Mouse (Mus musculus): ENCODE data around the gene Sod3. TPM values are rescaled to one million over a fixed set of nuclear protein-coding genes. Genes with fewer than 3 reads are reported as not detected.

Gene Sod3
- polyA plus RNA-seq, 1 experiment from 2014 or later = 0.56 TPM

DNA sequence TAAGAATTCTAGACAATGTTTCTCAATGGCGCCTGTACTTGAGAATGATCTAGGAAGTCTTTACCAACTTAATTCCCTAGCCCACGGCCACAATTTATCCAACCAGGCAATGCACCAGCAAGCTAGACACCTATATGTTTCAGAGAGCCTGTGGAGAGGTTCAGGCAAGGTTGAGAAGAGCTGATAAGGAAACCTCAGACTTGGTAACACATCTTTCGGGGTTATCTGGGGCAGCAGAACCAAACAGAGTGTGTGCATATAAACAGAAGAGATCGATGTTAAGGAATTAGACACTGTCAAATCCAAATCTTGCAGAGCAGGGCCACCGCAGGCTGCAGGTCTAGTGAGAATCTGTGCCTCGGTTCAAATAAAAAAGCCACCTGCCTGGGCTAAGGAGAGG, 5.5 kb upstream of the Sod3 start:
- peaks cover 15% of the 10 kb centered on the region for H3K4me1 ChIP-seq
- no peaks in the 10 kb centered on the region for H3K9me3 ChIP-seq
- H3K27ac ChIP-seq = no peak overlapping the region
- DNase-seq (ENCODE audit: extremely low spot score, low spot score) = no peak
- no peaks in the 10 kb centered on the region for H3K27me3 ChIP-seq (ENCODE audit: poor library complexity, severe bottlenecking)
- 89% methylated on average over 6 of the region's 6 CpGs for WGBS
- no peaks in the 10 kb centered on the region for H3K36me3 ChIP-seq (replicated peaks)
- H3K4me3 ChIP-seq = no peak overlapping the region

DNA sequence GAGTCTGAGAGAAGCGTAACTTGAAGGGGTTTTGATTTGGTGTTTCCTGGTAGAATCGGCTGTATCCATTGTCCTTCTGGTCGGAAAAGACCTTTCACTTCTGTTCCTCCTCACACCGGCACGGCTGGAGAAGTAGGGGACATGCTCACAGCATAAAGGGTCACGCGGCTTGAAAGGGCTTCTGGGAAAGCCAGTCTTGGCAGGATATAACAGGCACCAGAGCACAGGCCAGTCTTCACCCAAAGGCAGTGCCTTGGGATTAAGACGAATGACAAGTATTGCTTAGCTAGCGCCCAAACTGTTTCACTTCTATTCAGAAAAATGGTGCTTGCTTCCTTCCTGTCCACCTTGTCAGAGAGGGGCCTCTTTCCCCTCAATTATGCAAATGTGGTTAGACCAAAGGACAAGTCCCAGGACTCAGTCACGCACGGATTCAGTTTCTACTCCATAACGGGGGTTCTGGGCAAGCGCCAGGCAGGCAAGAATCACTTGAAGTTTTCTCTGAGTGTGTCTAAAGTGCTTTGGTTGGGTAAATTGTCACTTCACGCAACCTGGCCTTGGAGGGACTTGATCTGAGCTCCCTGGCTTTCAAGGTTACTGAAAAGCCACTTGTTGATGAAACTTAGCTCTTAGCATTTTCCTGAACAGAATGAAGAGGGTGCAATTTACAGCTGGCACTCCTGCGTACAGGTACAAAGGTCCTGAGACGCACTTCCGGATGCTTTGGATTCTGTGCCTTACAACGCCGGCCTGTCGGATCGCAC, 3.1 kb upstream of the Sod3 start:
- Histone ChIP-seq H3K4me1 (peaks cover 26% of the 10 kb centered on the region), H3K36me3 (replicated peaks) (no peaks in the 10 kb centered on the region), H3K27me3 (ENCODE audit: poor library complexity, severe bottlenecking) (no peaks in the 10 kb centered on the region), H3K9me3 (no peaks in the 10 kb centered on the region), H3K27ac (no peak overlapping the region), H3K4me3 (no peak overlapping the region)
- 87% methylated on average over 21 of the region's 21 CpGs for WGBS
- DNase-seq (ENCODE audit: extremely low spot score, low spot score) = no peak

DNA sequence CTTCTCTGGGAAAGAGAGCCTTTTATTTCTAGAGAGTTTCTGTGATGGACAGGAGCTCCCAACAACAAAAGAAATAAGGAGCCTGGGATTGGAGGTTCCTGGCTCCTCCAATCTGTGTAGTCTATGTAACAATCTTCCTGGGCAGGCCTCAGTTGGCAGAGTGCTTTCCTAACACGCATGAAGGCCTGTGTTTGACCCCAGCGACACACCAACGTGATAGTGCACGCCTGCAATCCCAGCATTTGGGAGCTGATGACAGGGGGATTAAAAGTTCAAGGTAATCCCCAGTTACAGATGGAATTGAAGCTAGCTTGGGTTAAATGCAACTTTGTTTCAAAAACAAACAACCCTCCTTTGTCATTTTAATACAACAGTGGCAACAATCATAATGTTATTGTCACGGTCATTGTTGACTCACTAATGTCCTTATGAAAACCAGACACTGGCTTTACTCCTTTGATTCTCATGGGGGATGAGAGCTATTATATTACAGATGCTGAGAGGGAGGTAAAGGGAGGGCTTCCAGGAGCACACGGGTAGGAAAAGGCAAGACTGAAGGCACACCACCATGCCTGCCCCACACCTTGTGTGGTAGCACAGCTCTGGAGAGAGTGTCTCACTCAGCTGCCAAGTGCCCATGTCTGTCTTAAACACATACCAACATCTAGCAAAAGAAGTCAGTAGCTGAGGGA, 669 bp upstream of the Sod3 start:
- Histone ChIP-seq H3K27me3 (ENCODE audit: poor library complexity, severe bottlenecking) (peaks cover 8% of the 10 kb centered on the region), H3K9me3 (peaks cover 2% of the 10 kb centered on the region; the same call in 1 of the 2 replicates), H3K27ac (no peak overlapping the region), H3K4me3 (no peak overlapping the region), H3K4me1 (peaks cover 26% of the 10 kb centered on the region), H3K36me3 (replicated peaks) (no peaks in the 10 kb centered on the region)
- no peak for DNase-seq (ENCODE audit: extremely low spot score, low spot score)
- WGBS = 66% methylated on average over 6 of the region's 6 CpGs

DNA sequence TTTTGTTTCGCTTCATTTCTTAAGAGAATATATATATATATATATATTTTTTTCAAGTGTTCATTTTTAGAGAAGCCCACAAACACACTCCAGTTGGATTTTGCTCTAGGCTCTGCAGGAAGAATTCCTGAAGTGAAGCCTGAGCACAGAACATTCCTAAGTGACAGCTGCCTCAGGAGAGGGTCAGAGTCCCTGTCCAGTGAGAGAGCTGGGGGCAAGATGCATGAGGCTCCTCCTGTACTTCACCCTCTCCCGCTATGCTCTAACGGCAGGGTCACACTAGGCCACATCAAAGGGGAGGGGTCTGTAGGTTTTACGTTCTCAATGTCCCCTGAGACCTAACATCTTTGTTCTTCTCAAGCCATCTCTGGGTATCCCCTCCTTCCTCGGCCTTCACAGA, 930 bp downstream of the Sod3 start:
- H3K9me3 ChIP-seq = peaks cover 4% of the 10 kb centered on the region; the same call in 1 of the 2 replicates
- H3K36me3 ChIP-seq (replicated peaks) = no peaks in the 10 kb centered on the region
- 65% methylated on average over 5 of the region's 5 CpGs for WGBS
- H3K4me1 ChIP-seq = peaks cover 33% of the 10 kb centered on the region
- H3K27me3 ChIP-seq (ENCODE audit: poor library complexity, severe bottlenecking) = peaks cover 24% of the 10 kb centered on the region
- no peak overlapping the region for H3K27ac ChIP-seq
- no peak overlapping the region for H3K4me3 ChIP-seq
- DNase-seq (ENCODE audit: extremely low spot score, low spot score) = no peak

DNA sequence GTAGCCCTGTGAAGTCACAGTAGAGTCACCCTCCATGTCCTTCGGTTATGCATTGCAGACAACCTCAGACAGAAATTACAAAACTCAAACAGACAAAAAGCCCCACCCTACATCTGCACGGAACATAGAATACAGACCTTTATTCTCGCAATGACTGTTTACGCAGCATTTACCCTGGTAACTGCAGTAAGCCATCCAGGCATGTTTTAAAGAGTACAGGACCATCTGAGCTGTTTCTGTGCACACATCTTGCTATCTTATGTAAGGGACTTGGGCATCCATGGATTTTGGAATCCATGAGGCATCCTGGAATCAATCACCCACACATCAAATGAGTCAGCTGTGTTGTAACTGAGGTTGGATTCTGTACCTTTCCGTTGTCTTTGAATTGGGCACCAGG, 2.3 kb downstream of the Sod3 start:
- Histone ChIP-seq H3K9me3 (peaks cover 4% of the 10 kb centered on the region; the same call in 1 of the 2 replicates), H3K27ac (no peak overlapping the region), H3K36me3 (replicated peaks) (no peaks in the 10 kb centered on the region), H3K4me1 (peaks cover 24% of the 10 kb centered on the region), H3K27me3 (ENCODE audit: poor library complexity, severe bottlenecking) (peaks cover 24% of the 10 kb centered on the region), H3K4me3 (no peak overlapping the region)
- WGBS = 90% methylated on average over 5 of the region's 5 CpGs
- no peak for DNase-seq (ENCODE audit: extremely low spot score, low spot score)

DNA sequence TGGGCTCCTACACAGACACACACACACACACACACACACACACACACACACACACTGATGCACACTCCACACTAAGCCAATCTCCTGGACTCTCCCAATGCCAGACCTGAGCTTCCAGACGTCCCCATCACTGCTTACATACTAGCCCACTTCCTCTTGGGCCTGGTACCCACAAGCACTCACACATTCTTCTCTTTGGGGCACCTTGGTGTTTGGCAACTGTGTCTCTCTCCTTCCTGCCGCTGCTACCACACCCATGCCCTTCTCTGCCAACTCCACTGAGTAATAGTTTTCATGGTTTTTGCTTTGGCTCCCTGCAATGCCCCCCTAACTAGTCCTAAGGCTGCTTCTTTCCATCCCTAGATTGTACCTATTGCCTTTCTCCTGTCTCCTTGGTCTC, 3.1 kb downstream of the Sod3 start:
- 84% methylated on average over 2 of the region's 2 CpGs for WGBS
- no peak overlapping the region for H3K4me3 ChIP-seq

DNA sequence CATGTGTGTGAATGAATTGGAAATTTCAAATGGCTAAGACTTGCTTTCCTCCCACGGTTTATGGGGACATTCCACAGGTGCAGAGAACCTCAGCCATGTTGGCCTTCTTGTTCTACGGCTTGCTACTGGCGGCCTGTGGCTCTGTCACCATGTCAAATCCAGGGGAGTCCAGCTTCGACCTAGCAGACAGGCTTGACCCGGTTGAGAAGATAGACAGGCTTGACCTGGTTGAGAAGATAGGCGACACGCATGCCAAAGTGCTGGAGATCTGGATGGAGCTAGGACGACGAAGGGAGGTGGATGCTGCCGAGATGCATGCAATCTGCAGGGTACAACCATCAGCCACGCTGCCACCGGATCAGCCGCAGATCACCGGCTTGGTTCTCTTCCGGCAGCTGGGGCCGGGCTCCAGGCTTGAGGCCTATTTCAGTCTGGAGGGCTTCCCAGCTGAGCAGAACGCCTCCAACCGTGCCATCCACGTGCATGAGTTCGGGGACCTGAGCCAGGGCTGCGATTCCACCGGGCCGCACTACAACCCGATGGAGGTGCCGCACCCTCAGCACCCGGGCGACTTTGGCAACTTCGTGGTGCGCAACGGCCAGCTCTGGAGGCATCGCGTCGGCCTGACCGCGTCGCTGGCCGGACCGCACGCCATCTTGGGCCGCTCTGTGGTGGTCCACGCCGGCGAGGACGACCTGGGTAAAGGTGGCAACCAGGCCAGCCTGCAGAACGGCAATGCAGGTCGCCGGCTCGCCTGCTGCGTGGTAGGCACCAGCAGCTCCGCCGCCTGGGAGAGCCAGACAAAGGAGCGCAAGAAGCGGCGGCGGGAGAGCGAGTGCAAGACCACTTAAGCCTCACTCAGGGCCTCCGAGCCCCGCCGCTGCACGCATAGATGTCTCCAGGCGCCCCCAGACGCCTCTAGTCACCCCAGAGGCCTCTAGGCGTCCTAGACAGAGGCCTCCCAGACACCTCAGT, 4.6 kb downstream of the Sod3 start:
- Histone ChIP-seq H3K4me3 (peak overlapping the region; percentile 35), H3K4me1 (peaks cover 17% of the 10 kb centered on the region), H3K9me3 (peaks cover 4% of the 10 kb centered on the region; the same call in 1 of the 2 replicates), H3K27me3 (ENCODE audit: poor library complexity, severe bottlenecking) (peaks cover 24% of the 10 kb centered on the region), H3K36me3 (replicated peaks) (no peaks in the 10 kb centered on the region), H3K27ac (peak overlapping the region; percentile 79)
- WGBS = 49% methylated on average over 63 of the region's 63 CpGs
- DNase-seq (ENCODE audit: extremely low spot score, low spot score) = peak; percentile 16

More for the DNA sequence above, 3.1 kb downstream of the Sod3 start:
- Histone ChIP-seq H3K27ac (no peak overlapping the region), H3K36me3 (replicated peaks) (no peaks in the 10 kb centered on the region), H3K4me1 (peaks cover 24% of the 10 kb centered on the region), H3K9me3 (peaks cover 4% of the 10 kb centered on the region; the same call in 1 of the 2 replicates), H3K27me3 (ENCODE audit: poor library complexity, severe bottlenecking) (peaks cover 24% of the 10 kb centered on the region)
- DNase-seq (ENCODE audit: extremely low spot score, low spot score) = no peak

DNA sequence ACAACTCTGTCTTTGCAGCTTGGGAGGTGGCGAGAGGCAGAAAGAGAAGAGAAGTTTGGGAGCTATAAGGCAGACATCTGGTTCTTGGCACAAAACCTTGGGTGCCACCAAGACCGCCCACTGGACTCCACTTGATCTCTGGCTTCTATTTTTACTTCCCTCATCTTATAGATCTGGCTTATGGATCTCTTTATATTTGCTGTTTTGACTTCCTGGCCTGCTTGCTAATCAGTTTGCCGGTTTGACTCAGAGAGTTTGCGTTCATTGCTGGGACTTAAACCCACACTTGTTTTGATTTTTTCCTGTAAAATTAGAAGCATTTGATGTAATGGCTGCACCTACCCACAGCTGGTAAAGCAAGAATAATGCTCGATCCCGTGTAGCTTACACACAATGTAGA, 7.3 kb downstream of the Sod3 start:
- H3K4me3 ChIP-seq = no peak overlapping the region
- 96% methylated on average over 6 of the region's 6 CpGs for WGBS
- peaks cover 24% of the 10 kb centered on the region for H3K27me3 ChIP-seq (ENCODE audit: poor library complexity, severe bottlenecking)
- DNase-seq (ENCODE audit: extremely low spot score, low spot score) = no peak
- peaks cover 6% of the 10 kb centered on the region for H3K4me1 ChIP-seq
- no peaks in the 10 kb centered on the region for H3K36me3 ChIP-seq (replicated peaks)
- no peak overlapping the region for H3K27ac ChIP-seq
- H3K9me3 ChIP-seq = peaks cover 4% of the 10 kb centered on the region; the same call in 1 of the 2 replicates

DNA sequence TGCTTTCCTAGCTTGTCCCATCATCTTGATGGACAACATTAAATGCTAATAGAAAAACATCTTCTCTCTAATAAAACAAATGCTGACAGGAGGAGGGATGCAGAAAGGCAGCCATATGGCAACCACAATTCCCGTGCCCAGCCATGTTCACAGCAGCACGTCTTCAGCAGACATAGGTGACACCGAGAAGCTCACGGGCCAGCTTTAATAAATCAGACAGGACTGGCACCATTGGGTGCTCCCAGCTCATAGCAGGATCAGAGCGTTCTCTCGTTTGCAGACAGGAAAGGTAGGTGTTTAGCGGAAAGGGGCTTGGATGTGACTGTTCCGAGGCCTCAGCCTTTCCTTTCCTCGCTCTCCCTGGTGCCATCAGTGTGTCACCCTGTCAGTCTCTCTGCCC, 12.3 kb downstream of the Sod3 start:
- H3K4me1 ChIP-seq = no peaks in the 10 kb centered on the region
- 89% methylated on average over 9 of the region's 9 CpGs for WGBS
- DNase-seq (ENCODE audit: extremely low spot score, low spot score) = no peak
- H3K27ac ChIP-seq = no peak overlapping the region
- no peaks in the 10 kb centered on the region for H3K36me3 ChIP-seq (replicated peaks)
- H3K9me3 ChIP-seq = no peaks in the 10 kb centered on the region
- no peaks in the 10 kb centered on the region for H3K27me3 ChIP-seq (ENCODE audit: poor library complexity, severe bottlenecking)
- no peak overlapping the region for H3K4me3 ChIP-seq

DNA sequence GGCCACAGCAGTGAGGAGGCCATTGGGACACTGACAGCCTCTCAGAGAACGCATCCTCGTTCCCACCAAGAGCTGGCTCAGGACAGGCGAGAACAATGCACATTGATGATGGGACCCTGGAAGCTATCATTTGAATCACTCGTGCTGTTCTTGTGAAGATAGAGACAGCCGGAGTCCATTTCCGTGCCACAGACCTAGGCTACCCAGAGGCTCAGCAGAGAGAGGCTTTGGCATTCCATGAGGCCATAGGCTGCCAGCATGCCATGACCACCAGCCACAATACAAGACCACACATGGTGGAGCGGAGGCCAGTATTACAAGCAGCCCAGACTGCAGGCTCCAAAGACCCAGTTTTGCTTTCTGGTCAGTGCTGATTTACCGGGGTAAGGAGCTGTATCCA, 19.2 kb downstream of the Sod3 start:
- H3K27ac ChIP-seq = no peak overlapping the region

DNA sequence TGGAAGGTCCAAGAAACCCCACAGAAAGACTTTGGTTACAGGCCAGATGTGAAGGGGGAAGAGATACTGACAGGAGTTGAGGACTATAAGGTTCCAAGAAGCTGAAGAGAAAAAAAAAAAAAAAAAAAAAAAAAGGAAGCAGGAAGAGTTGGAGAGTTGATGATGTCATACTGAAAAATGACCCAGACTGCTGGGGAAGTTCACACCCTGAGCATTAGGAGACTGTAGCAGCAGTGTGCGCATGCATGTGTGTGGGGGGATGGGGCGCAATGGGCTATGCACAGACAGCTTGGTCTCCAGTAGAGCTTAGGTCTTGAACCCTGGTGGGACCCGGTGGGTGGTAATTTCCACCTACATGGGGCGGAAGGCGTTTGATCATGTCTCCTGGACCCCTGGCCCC, 20.2 kb downstream of the Sod3 start:
- H3K4me1 ChIP-seq = no peaks in the 10 kb centered on the region
- no peaks in the 10 kb centered on the region for H3K9me3 ChIP-seq
- 89% methylated on average over 5 of the region's 5 CpGs for WGBS
- no peak overlapping the region for H3K27ac ChIP-seq
- H3K27me3 ChIP-seq (ENCODE audit: poor library complexity, severe bottlenecking) = no peaks in the 10 kb centered on the region
- H3K4me3 ChIP-seq = no peak overlapping the region
- no peaks in the 10 kb centered on the region for H3K36me3 ChIP-seq (replicated peaks)
- DNase-seq (ENCODE audit: extremely low spot score, low spot score) = no peak

More for the DNA sequence above, 19.2 kb downstream of the Sod3 start:
- Histone ChIP-seq H3K27me3 (ENCODE audit: poor library complexity, severe bottlenecking) (no peaks in the 10 kb centered on the region), H3K4me3 (no peak overlapping the region), H3K4me1 (no peaks in the 10 kb centered on the region), H3K9me3 (no peaks in the 10 kb centered on the region), H3K36me3 (replicated peaks) (no peaks in the 10 kb centered on the region)
- 91% methylated on average over 8 of the region's 8 CpGs for WGBS
- no peak for DNase-seq (ENCODE audit: extremely low spot score, low spot score)

DNA sequence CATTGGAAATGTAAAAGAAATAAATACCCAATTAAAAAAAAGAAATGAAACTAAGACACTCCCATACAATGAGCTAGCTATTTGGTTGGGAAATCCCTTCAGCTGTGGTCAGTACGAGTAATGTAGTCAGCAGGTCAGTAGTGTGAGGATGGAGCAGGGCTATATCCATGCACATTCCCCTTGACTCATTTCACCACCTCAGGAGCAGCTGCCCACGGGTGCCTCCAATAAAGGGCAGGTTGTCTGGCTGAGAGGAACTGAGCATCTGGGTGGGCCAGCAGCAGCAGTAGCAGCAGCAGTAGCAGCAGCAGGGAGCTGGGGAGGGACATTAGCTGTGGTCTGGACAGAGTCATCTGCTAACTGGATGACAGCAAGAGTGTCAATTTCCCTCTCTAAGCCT, 22.4 kb downstream of the Sod3 start:
- Histone ChIP-seq H3K9me3 (no peaks in the 10 kb centered on the region), H3K4me1 (no peaks in the 10 kb centered on the region), H3K27me3 (ENCODE audit: poor library complexity, severe bottlenecking) (no peaks in the 10 kb centered on the region), H3K27ac (no peak overlapping the region), H3K4me3 (no peak overlapping the region), H3K36me3 (replicated peaks) (no peaks in the 10 kb centered on the region)
- DNase-seq (ENCODE audit: extremely low spot score, low spot score) = no peak
- 80% methylated on average over 2 of the region's 2 CpGs for WGBS
